Comparison of ENCODE assay signal across 8 mouse cellular contexts in genomic region chr6:125232045-125232437, GRCm38 (mm10). TPM values are rescaled to one million over a fixed set of nuclear protein-coding genes. Genes with fewer than 3 reads are reported as not detected.
DNase-seq lines count a peak whose midpoint lies in the region; ATAC-seq and TF ChIP-seq lines count a peak whose summit lies in the region.

No protein-coding gene starts in this region.

- no peak for TF ChIP-seq EP300 in heart, adult 2 months (IDR thresholded peaks at IDR 0.05; ENCODE audit: insufficient read depth, low read depth, low read length)
- TF ChIP-seq EP300 in CH12.LX (IDR thresholded peaks at IDR 0.05; ENCODE audit: low read length) = no peak

- no peaks in the 10 kb centered on the region for H3K27me3 ChIP-seq in heart, adult 2 months (ENCODE audit: control insufficient read depth, insufficient read depth, low read length)
- H3K27me3 ChIP-seq in CH12.LX (replicated peaks) = no peaks in the 10 kb centered on the region
- H3K27me3 ChIP-seq in forebrain, postnatal 0 days (ENCODE audit: insufficient read depth, low read length) = no peaks in the 10 kb centered on the region
- H3K27me3 ChIP-seq in lung, embryonic 15.5 days = no peaks in the 10 kb centered on the region

- peak overlapping the region; percentile 76 for H3K4me3 ChIP-seq in heart, adult 2 months
- H3K4me3 ChIP-seq in CH12.LX (replicated peaks in 1 of 3; ENCODE audit: low read depth in 2 of 3, low read length in 2 of 3, poor library complexity in 1 of 3) = peak overlapping the region; percentile 61 to 94 (median 89)
- peak overlapping the region; percentile 39; the same call in 1 of the 2 replicates for H3K4me3 ChIP-seq in forebrain, postnatal 0 days (ENCODE audit: low read depth, low read length)
- peak overlapping the region; percentile 56 for H3K4me3 ChIP-seq in lung, embryonic 15.5 days

- peak overlapping the region; percentile 91 for H3K9ac ChIP-seq in heart, adult 2 months (ENCODE audit: low read depth, low read length)
- peak overlapping the region; percentile 98 for H3K9ac ChIP-seq in CH12.LX (ENCODE audit: insufficient read depth, low read depth)
- H3K9ac ChIP-seq in forebrain, postnatal 0 days = peak overlapping the region; percentile 61
- H3K9ac ChIP-seq in lung, embryonic 15.5 days = peak overlapping the region; percentile 73

- H3K9me3 ChIP-seq in CH12.LX (replicated peaks; ENCODE audit: low read length) = no peaks in the 10 kb centered on the region
- no peaks in the 10 kb centered on the region for H3K9me3 ChIP-seq in forebrain, postnatal 0 days (ENCODE audit: low read length)
- no peaks in the 10 kb centered on the region for H3K9me3 ChIP-seq in lung, embryonic 15.5 days

- in situ Hi-C loops in CH12.LX (cut with MboI; ENCODE audit: low pct_ligation_motif_present, low pct_unique_long_range_greater_than_20kb, low sequenced_read_pairs) = no loop called here

- H3K4me1 ChIP-seq in heart, adult 2 months (ENCODE audit: control insufficient read depth, insufficient read depth, low read length) = peaks cover 11% of the 10 kb centered on the region
- H3K4me1 ChIP-seq in CH12.LX (ENCODE audit: control insufficient read depth in 1 of 2, insufficient read depth in 2 of 2) = peaks cover 8 to 36% of the 10 kb centered on the region in 2 experiments
- H3K4me1 ChIP-seq in forebrain, postnatal 0 days (ENCODE audit: insufficient read depth) = peaks cover 9% of the 10 kb centered on the region; the same call in 1 of the 2 replicates
- peaks cover 27% of the 10 kb centered on the region for H3K4me1 ChIP-seq in lung, embryonic 15.5 days

- no peak for TF ChIP-seq POLR2A in heart, adult 2 months (IDR thresholded peaks at IDR 0.05; ENCODE audit: insufficient read depth, low read depth, low read length)
- no peak for TF ChIP-seq POLR2A in CH12.LX (IDR thresholded peaks at IDR 0.05; ENCODE audit: low read depth, low read length)

- intact Hi-C loops in heart, adult 2 months (cut with DNase I) = no loop called here

- DNase-seq in heart, adult 2 months = no peak
- DNase-seq in heart, adult 11 months = no peak
- DNase-seq in CH12.LX (ENCODE audit: extremely low read depth) = no peak
- no peak for DNase-seq in forebrain, postnatal 0 days
- no peak for DNase-seq in adrenal gland, adult 2 months
- no peak for DNase-seq in adrenal gland, postnatal 36 days
- DNase-seq in adrenal gland, adult 8-10 months = no peak

- H3K79me2 ChIP-seq in heart, adult 2 months (replicated peaks; ENCODE audit: control insufficient read depth, insufficient read depth, low read length) = no peaks in the 10 kb centered on the region
- no peaks in the 10 kb centered on the region for H3K79me2 ChIP-seq in CH12.LX (replicated peaks; ENCODE audit: control insufficient read depth, extremely low read depth, insufficient read depth, poor library complexity, severe bottlenecking)

- peak overlapping the region; percentile 96 for H3K27ac ChIP-seq in heart, adult 2 months
- peak overlapping the region; percentile 9; the same call in 1 of the 2 replicates for H3K27ac ChIP-seq in CH12.LX (ENCODE audit: insufficient read depth, low read depth)
- H3K27ac ChIP-seq in forebrain, postnatal 0 days (ENCODE audit: low read depth, low read length) = no peak overlapping the region
- peak overlapping the region; percentile 86; the same call in 1 of the 2 replicates for H3K27ac ChIP-seq in lung, embryonic 15.5 days

- peak overlapping the region; percentile 41 for H3K4me2 ChIP-seq in CH12.LX (ENCODE audit: insufficient read depth, low read depth, poor library complexity, severe bottlenecking)
- peak overlapping the region; percentile 74 for H3K4me2 ChIP-seq in forebrain, postnatal 0 days (ENCODE audit: low read depth)
- peak overlapping the region; percentile 86 for H3K4me2 ChIP-seq in lung, embryonic 15.5 days

- WGBS in heart, adult 2 months = 35% methylated on average over 4 of the region's 4 CpGs
- 53% methylated on average over 4 of the region's 4 CpGs for WGBS in forebrain, postnatal 0 days
- WGBS in lung, embryonic 15.5 days = 54% methylated on average over 4 of the region's 4 CpGs

- H3K36me3 ChIP-seq in heart, adult 2 months (ENCODE audit: control insufficient read depth, insufficient read depth, low read length) = no peaks in the 10 kb centered on the region; the same call in 1 of the 2 replicates
- H3K36me3 ChIP-seq in CH12.LX (replicated peaks in 1 of 2; ENCODE audit: control insufficient read depth in 1 of 2, insufficient read depth in 1 of 2, low read length in 1 of 2) = peaks cover 19 to 60% of the 10 kb centered on the region in 2 experiments
- H3K36me3 ChIP-seq in forebrain, postnatal 0 days (ENCODE audit: insufficient read depth) = no peaks in the 10 kb centered on the region
- no peaks in the 10 kb centered on the region for H3K36me3 ChIP-seq in lung, embryonic 15.5 days

- dilution Hi-C loops in CH12.LX (cut with MboI; ENCODE audit: extremely low pct_ligation_motif_present, extremely low pct_unique_long_range_greater_than_20kb, low sequenced_read_pairs) = no loop called here

- no peak for TF ChIP-seq RAD21 in CH12.LX (IDR thresholded peaks at IDR 0.05; ENCODE audit: low read depth, low read length)

- no peak for ATAC-seq in forebrain, postnatal 0 days
- ATAC-seq in lung, embryonic 15.5 days (ENCODE audit: borderline replicate concordance, extremely low read depth, low FRiP score, low TSS enrichment) = no peak

- no peak for TF ChIP-seq CTCF in heart, adult 2 months (IDR thresholded peaks at IDR 0.05)
- no peak for TF ChIP-seq CTCF in CH12.LX (conservative IDR thresholded peaks at IDR 0.05 in 1 of 2, IDR thresholded peaks at IDR 0.05 in 1 of 2; ENCODE audit: low read depth in 2 of 2, low read length in 2 of 2)
- no peak for TF ChIP-seq CTCF in forebrain, postnatal 0 days (IDR thresholded peaks at IDR 0.05; ENCODE audit: low read depth)

RNA-seq across cellular contexts. Expression of gene Tapbpl, which starts 0.4 kb away (rescaled TPM):
- total RNA-seq in heart, adult 2 months (2021) = 1 to 10 TPM; 4.1 to 6.6 TPM
- 7.4 and 7.6 TPM in 2 replicates for polyA plus RNA-seq in heart, adult 2 months (2012; rRNA removed)
- total RNA-seq in CH12.LX (2012; rRNA removed) (16.9 and 17.7 TPM in 2 replicates), CH12.LX (2014; rRNA removed) (13.7 and 16.7 TPM in 2 replicates)
- 19.4 and 20.9 TPM in 2 replicates for polyA plus RNA-seq in CH12.LX (2012; ENCODE audit: insufficient read length, low read depth)
- total RNA-seq in forebrain, postnatal 0 days (2014; rRNA removed) = 2.5 and 4.3 TPM in 2 replicates
- polyA plus RNA-seq in forebrain, postnatal 0 days (2015; fragmentation: Nextera tagmentation; extraction: Ambion mirVana) = 3.7 and 6.9 TPM in 2 replicates
- 7.0 and 10.9 TPM in 2 replicates for polyA plus RNA-seq in lung, embryonic 15.5 days (2015; fragmentation: Nextera tagmentation; extraction: Ambion mirVana)
- 10 to 100 TPM; 11.3 to 15.6 TPM for total RNA-seq in adrenal gland, adult 2 months (2021)
- polyA plus RNA-seq in adrenal gland, adult 2 months (2012; rRNA removed) = 12.0 and 12.1 TPM in 2 replicates
- 10 to 100 TPM in 1 of 2 experiments, 1 to 10 TPM in 1; 9.3 to 11.5 TPM for total RNA-seq in adrenal gland, postnatal 36 days (2021)
- 10 to 100 TPM; 11.6 to 13.9 (median 12.6) TPM for total RNA-seq in adrenal gland, adult 8-10 months (2022)

RNA-seq across cellular contexts. Expression of gene Cd27, which starts 4.8 kb away (rescaled TPM):
- under 1 TPM; 0.41 to 0.42 TPM for total RNA-seq in heart, adult 2 months (2021)
- polyA plus RNA-seq in heart, adult 2 months (2012; rRNA removed) = 0.67 and 2.2 TPM in 2 replicates
- total RNA-seq in CH12.LX (2012; rRNA removed) (not detected in 2 replicates), CH12.LX (2014; rRNA removed) (not detected in 2 replicates)
- polyA plus RNA-seq in CH12.LX (2012; ENCODE audit: insufficient read length, low read depth) = 0.54 TPM in 1 of 2 replicates, not detected in the other
- total RNA-seq in forebrain, postnatal 0 days (2014; rRNA removed) = not detected in 2 replicates
- polyA plus RNA-seq in forebrain, postnatal 0 days (2015; fragmentation: Nextera tagmentation; extraction: Ambion mirVana) = 0.33 TPM in 1 of 2 replicates, not detected in the other
- 2.6 and 4.5 TPM in 2 replicates for polyA plus RNA-seq in lung, embryonic 15.5 days (2015; fragmentation: Nextera tagmentation; extraction: Ambion mirVana)
- total RNA-seq in adrenal gland, adult 2 months (2021) = under 1 TPM; 0.43 to 0.73 TPM
- 0.74 and 0.88 TPM in 2 replicates for polyA plus RNA-seq in adrenal gland, adult 2 months (2012; rRNA removed)
- under 1 TPM; 0.40 to 0.63 TPM for total RNA-seq in adrenal gland, postnatal 36 days (2021)
- under 1 TPM; 0.38 to 0.75 (median 0.64) TPM for total RNA-seq in adrenal gland, adult 8-10 months (2022)

RNA-seq across cellular contexts. Expression of gene Vamp1, which starts 16.7 kb away (rescaled TPM):
- total RNA-seq in heart, adult 2 months (2021) = 1 to 10 TPM; 4.9 to 5.3 TPM
- 14.1 and 20.4 TPM in 2 replicates for polyA plus RNA-seq in heart, adult 2 months (2012; rRNA removed)
- 2.3 and 3.1 TPM in 2 replicates for total RNA-seq in CH12.LX (2012; rRNA removed)
- total RNA-seq in CH12.LX (2014; rRNA removed) = 1.9 and 2.4 TPM in 2 replicates
- 3.7 and 4.6 TPM in 2 replicates for polyA plus RNA-seq in CH12.LX (2012; ENCODE audit: insufficient read length, low read depth)
- total RNA-seq in forebrain, postnatal 0 days (2014; rRNA removed) = 6.7 and 12.9 TPM in 2 replicates
- 7.9 and 11.9 TPM in 2 replicates for polyA plus RNA-seq in forebrain, postnatal 0 days (2015; fragmentation: Nextera tagmentation; extraction: Ambion mirVana)
- polyA plus RNA-seq in lung, embryonic 15.5 days (2015; fragmentation: Nextera tagmentation; extraction: Ambion mirVana) = 4.2 and 5.4 TPM in 2 replicates
- total RNA-seq in adrenal gland, adult 2 months (2021) = 10 to 100 TPM; 35.7 to 39.7 TPM
- polyA plus RNA-seq in adrenal gland, adult 2 months (2012; rRNA removed) = 46.2 and 47.0 TPM in 2 replicates
- 10 to 100 TPM; 34.4 to 40.2 TPM for total RNA-seq in adrenal gland, postnatal 36 days (2021)
- 10 to 100 TPM; 40.1 to 85.3 (median 58.8) TPM for total RNA-seq in adrenal gland, adult 8-10 months (2022)

RNA-seq across cellular contexts. Expression of gene Mrpl51, which starts 40.4 kb away (rescaled TPM):
- 100 to 1,000 TPM; 303 to 343 TPM for total RNA-seq in heart, adult 2 months (2021)
- polyA plus RNA-seq in heart, adult 2 months (2012; rRNA removed) = 166 and 170 TPM in 2 replicates
- 120 and 153 TPM in 2 replicates for total RNA-seq in CH12.LX (2012; rRNA removed)
- total RNA-seq in CH12.LX (2014; rRNA removed) = 152 and 184 TPM in 2 replicates
- 161 and 171 TPM in 2 replicates for polyA plus RNA-seq in CH12.LX (2012; ENCODE audit: insufficient read length, low read depth)
- 51.3 and 54.0 TPM in 2 replicates for total RNA-seq in forebrain, postnatal 0 days (2014; rRNA removed)
- polyA plus RNA-seq in forebrain, postnatal 0 days (2015; fragmentation: Nextera tagmentation; extraction: Ambion mirVana) = 146 and 148 TPM in 2 replicates
- polyA plus RNA-seq in lung, embryonic 15.5 days (2015; fragmentation: Nextera tagmentation; extraction: Ambion mirVana) = 208 and 224 TPM in 2 replicates
- 100 to 1,000 TPM; 162 to 208 TPM for total RNA-seq in adrenal gland, adult 2 months (2021)
- 44.2 and 45.1 TPM in 2 replicates for polyA plus RNA-seq in adrenal gland, adult 2 months (2012; rRNA removed)
- total RNA-seq in adrenal gland, postnatal 36 days (2021) = 100 to 1,000 TPM; 176 to 205 TPM
- total RNA-seq in adrenal gland, adult 8-10 months (2022) = 100 to 1,000 TPM; 155 to 179 (median 167) TPM

RNA-seq across cellular contexts. Expression of gene Ncapd2, which starts 40.5 kb away (rescaled TPM):
- total RNA-seq in heart, adult 2 months (2021) = 10 to 100 TPM; 17.6 TPM
- polyA plus RNA-seq in heart, adult 2 months (2012; rRNA removed) = 34.0 and 40.2 TPM in 2 replicates
- total RNA-seq in CH12.LX (2012; rRNA removed) = 140 and 147 TPM in 2 replicates
- 78.3 and 79.6 TPM in 2 replicates for total RNA-seq in CH12.LX (2014; rRNA removed)
- 263 and 301 TPM in 2 replicates for polyA plus RNA-seq in CH12.LX (2012; ENCODE audit: insufficient read length, low read depth)
- total RNA-seq in forebrain, postnatal 0 days (2014; rRNA removed) = 32.5 and 43.5 TPM in 2 replicates
- polyA plus RNA-seq in forebrain, postnatal 0 days (2015; fragmentation: Nextera tagmentation; extraction: Ambion mirVana) = 18.9 and 25.8 TPM in 2 replicates
- polyA plus RNA-seq in lung, embryonic 15.5 days (2015; fragmentation: Nextera tagmentation; extraction: Ambion mirVana) = 136 and 139 TPM in 2 replicates
- total RNA-seq in adrenal gland, adult 2 months (2021) = 10 to 100 TPM; 20.4 to 25.5 TPM
- polyA plus RNA-seq in adrenal gland, adult 2 months (2012; rRNA removed) = 25.2 and 28.7 TPM in 2 replicates
- total RNA-seq in adrenal gland, postnatal 36 days (2021) = 10 to 100 TPM; 18.5 to 25.6 TPM
- total RNA-seq in adrenal gland, adult 8-10 months (2022) = 10 to 100 TPM; 10.6 to 40.2 (median 26.6) TPM

Comparison
In these comparisons a context has a peak if more than half of its experiments do, and no peak if none do; other contexts are left out.
1. H3K4me3 ChIP-seq: peak in every context shown above with its lines; median percentile 89 in CH12.LX; 76 in heart, adult 2 months; 56 in lung, embryonic 15.5 days; 39 in forebrain, postnatal 0 days.